Mouse (Mus musculus) brain, embryonic 14.5 days (tissue): ENCODE results near the gene Naga.

Experiments used
- CTCF ChIP-seq: fragments of 200-500 bp; IDR thresholded peaks from 2 replicates; pipeline ENCODE4 v1.5.1; 2012; ENCODE audit warnings: inconsistent platforms, mild to moderate bottlenecking, moderate library complexity, borderline replicate concordance; ENCODE audit not compliant: insufficient read depth, insufficient read length; ENCODE audit errors: extremely low read depth
- POLR2A ChIP-seq: fragments of 200-500 bp; IDR thresholded peaks from 2 replicates; pipeline ENCODE4 v1.6.1; 2012; ENCODE audit warnings: mild to moderate bottlenecking, inconsistent platforms, borderline replicate concordance; ENCODE audit not compliant: poor library complexity, insufficient read depth, insufficient read length, severe bottlenecking; ENCODE audit errors: extremely low read depth

- no peak for TF ChIP-seq CTCF
- TF ChIP-seq POLR2A, result no peak
These were observed 31.6 kb downstream of the Naga start for GRCm38 (mm10) chr15:82307107-82307506.
